Mouse (Mus musculus): ENCODE measurements around the gene Vps26b. TPM values are rescaled to one million over a fixed set of nuclear protein-coding genes. Genes with fewer than 3 reads are reported as not detected.

Vps26b gene
- 40.3 TPM for total RNA-seq (2023)

GRCm38 (mm10) chr9:27029828-27030762 is at the start of gene Vps26b, which contains the start of gene Ncapd3:
Vps26b (minus strand) TSS chr9:27030065.
Ncapd3 (plus strand) TSS chr9:27030175.

DNA sequence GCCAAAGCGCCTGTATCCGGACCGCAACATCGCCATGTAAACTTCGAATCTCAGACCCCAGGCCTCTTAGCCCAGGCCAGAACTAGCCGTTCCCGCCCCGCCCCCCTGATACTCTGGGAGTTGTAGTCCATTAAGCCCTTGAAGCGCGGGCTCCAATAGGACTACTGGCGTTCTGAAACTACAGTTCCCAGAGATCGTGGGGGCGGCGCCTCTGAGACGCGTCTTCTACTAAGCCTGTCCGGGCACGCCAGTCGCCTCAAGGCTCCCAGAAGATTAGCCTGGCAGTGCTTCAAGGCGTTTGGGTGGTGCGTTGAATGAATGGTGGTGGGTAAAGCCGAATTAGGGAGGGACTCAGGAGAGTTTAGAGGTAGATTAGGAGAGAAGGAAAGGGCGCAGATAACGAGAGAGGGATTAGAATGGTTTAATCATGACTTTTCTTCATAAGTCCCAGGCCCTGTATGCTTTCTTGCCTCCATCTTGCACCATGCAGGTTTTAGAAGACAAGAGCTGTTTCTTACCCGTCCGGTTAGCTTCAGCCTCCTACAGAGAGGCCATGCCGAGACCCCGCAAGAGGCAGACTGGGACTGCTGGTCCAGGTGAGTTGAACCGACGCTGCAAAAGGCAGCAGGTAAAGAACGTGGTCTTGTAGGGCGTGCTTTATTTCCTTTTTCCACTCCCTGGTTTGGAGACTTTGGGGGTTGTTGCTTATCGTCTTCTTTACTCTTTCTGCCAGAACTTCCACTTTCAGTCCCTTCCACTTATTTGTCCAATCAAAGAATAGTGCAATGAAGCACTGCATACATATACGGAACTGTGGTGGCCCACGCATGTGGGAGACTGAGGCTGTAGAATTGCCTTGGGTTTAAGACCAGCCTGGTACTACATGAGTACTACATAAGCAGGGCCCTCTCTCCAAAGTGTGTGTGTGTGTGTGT is 30.1 kb downstream of the Vps26b start, which contains the start of the genes Acad8 and Thyn1:
Acad8 (minus strand) TSS at position 106 of the 935 bp plus-strand sequence.
Thyn1 (plus strand) TSS at position 250 of the 935 bp plus-strand sequence.

Other genes with a start within 250 kb of the Vps26b start
- not detected for gene Glb1l2, start 223.6 kb downstream of the Vps26b start, total RNA-seq (2023)
- gene Glb1l3, start 169.2 kb downstream of the Vps26b start, total RNA-seq (2023): not detected
- not detected for gene Gm1110, start 107.0 kb downstream of the Vps26b start, total RNA-seq (2023)
- gene Acad8, start 30.5 kb downstream of the Vps26b start, total RNA-seq (2023): 32.5 TPM
- gene Thyn1, start 30.4 kb downstream of the Vps26b start, total RNA-seq (2023): 25.9 TPM
- 58.6 TPM for gene Ncapd3, start 110 bp upstream of the Vps26b start, total RNA-seq (2023)
- gene Jam3, start 125.4 kb upstream of the Vps26b start, total RNA-seq (2023): not detected